Mouse (Mus musculus): ENCODE data around the gene Btg4. TPM values are rescaled to one million over a fixed set of nuclear protein-coding genes. Genes with fewer than 3 reads are reported as not detected.

The Btg4 gene
- total and polyA plus RNA-seq, 2 experiments = not detected

- no peaks in the 10 kb centered on the region; the same call in 1 of the 2 replicates for H3K27me3 ChIP-seq (ENCODE audit: control insufficient read depth, insufficient read depth, low read length)
- H3K4me3 ChIP-seq (ENCODE audit: insufficient read depth, low read depth, low read length) = no peak overlapping the region
These were observed 103.3 kb downstream of the Btg4 start for GRCm38 (mm10) chr9:51163989-51164388.

GRCm38 (mm10) chr9:51165312-51166180 lies 104.8 kb downstream of the Btg4 start, which contains the start of gene Gm32742:
Gm32742 (minus strand) TSS chr9:51165517.
- WGBS = 50% methylated on average over 6 of the region's 6 CpGs
- no peak within 1 kb of the TSS for H3K4me3 ChIP-seq (ENCODE audit: insufficient read depth, low read depth, low read length)
- H3K4me1 ChIP-seq (ENCODE audit: control insufficient read depth, insufficient read depth, low read length) = peaks cover 2% of the 10 kb centered on the region; the same call in 1 of the 2 replicates
- no peaks in the 10 kb centered on the region for H3K79me2 ChIP-seq (ENCODE audit: control insufficient read depth, insufficient read depth, low read length)
- H3K27me3 ChIP-seq (ENCODE audit: control insufficient read depth, insufficient read depth, low read length) = no peaks in the 10 kb centered on the region; the same call in 1 of the 2 replicates
- no peak within 1 kb of the TSS for H3K27ac ChIP-seq (replicated peaks; ENCODE audit: insufficient read depth, low read depth, low read length)
- H3K36me3 ChIP-seq (ENCODE audit: control insufficient read depth, insufficient read depth, low read length) = no peaks in the 10 kb centered on the region
- H3K9ac ChIP-seq (ENCODE audit: low read depth, low read length) = no peak within 1 kb of the TSS
- TF ChIP-seq POLR2A (IDR thresholded peaks at IDR 0.05; ENCODE audit: extremely low read depth, insufficient read depth, low read length) (no peak), CTCF (IDR thresholded peaks at IDR 0.05; ENCODE audit: low read depth, low read length) (no peak)
- no peak for DNase-seq (ENCODE audit: extremely low read depth, low read depth, low spot score)

More at GRCm38 (mm10) chr9:51163989-51164388, 103.3 kb downstream of the Btg4 start:
- no peaks in the 10 kb centered on the region for H3K36me3 ChIP-seq (ENCODE audit: control insufficient read depth, insufficient read depth, low read length)
- TF ChIP-seq CTCF (IDR thresholded peaks at IDR 0.05; ENCODE audit: low read depth, low read length) = no peak
- no peak for TF ChIP-seq POLR2A (IDR thresholded peaks at IDR 0.05; ENCODE audit: extremely low read depth, insufficient read depth, low read length)
- 82% methylated on average over 5 of the region's 5 CpGs for WGBS
- peaks cover 2% of the 10 kb centered on the region; the same call in 1 of the 2 replicates for H3K4me1 ChIP-seq (ENCODE audit: control insufficient read depth, insufficient read depth, low read length)
- H3K9ac ChIP-seq (ENCODE audit: low read depth, low read length) = no peak overlapping the region
- no peak overlapping the region for H3K27ac ChIP-seq (replicated peaks; ENCODE audit: insufficient read depth, low read depth, low read length)
- no peaks in the 10 kb centered on the region for H3K79me2 ChIP-seq (ENCODE audit: control insufficient read depth, insufficient read depth, low read length)
- no peak for DNase-seq (ENCODE audit: extremely low read depth, low read depth, low spot score)

GRCm38 (mm10) chr9:51167954-51168353 lies 107.3 kb downstream of the Btg4 start:
- H3K9ac ChIP-seq (ENCODE audit: low read depth, low read length) = no peak overlapping the region
- peaks cover 2% of the 10 kb centered on the region; the same call in 1 of the 2 replicates for H3K4me1 ChIP-seq (ENCODE audit: control insufficient read depth, insufficient read depth, low read length)
- DNase-seq (ENCODE audit: extremely low read depth, low read depth, low spot score) = peak; percentile 76
- H3K4me3 ChIP-seq (ENCODE audit: insufficient read depth, low read depth, low read length) = no peak overlapping the region
- H3K79me2 ChIP-seq (ENCODE audit: control insufficient read depth, insufficient read depth, low read length) = no peaks in the 10 kb centered on the region
- 23% methylated on average over 11 of the region's 11 CpGs for WGBS
- TF ChIP-seq CTCF (IDR thresholded peaks at IDR 0.05; ENCODE audit: low read depth, low read length) (peak; percentile 25; the same call in 1 of the 2 replicates), POLR2A (IDR thresholded peaks at IDR 0.05; ENCODE audit: extremely low read depth, insufficient read depth, low read length) (no peak)
- no peaks in the 10 kb centered on the region for H3K36me3 ChIP-seq (ENCODE audit: control insufficient read depth, insufficient read depth, low read length)
- no peak overlapping the region for H3K27ac ChIP-seq (replicated peaks; ENCODE audit: insufficient read depth, low read depth, low read length)
- H3K27me3 ChIP-seq (ENCODE audit: control insufficient read depth, insufficient read depth, low read length) = no peaks in the 10 kb centered on the region

DNA sequence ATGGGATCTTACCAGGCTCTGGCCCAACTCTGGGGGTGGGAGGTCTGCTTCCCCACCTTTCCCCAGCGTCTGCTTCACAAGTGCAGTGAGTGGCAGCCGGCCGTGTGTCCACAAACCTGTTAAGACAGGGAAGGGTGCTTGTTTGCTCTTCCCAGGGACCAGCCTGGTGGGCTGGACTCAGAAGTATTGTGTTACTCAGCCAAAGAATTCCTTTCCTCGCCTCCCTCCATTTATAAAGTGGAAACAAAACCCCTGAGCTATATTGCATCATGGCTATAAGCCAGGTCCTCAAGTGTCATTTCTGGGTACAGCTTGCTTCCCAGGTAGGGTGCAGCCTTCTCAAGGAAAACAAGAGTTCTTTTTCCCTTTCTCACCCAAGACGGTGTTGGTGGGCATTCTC lies 108.0 kb downstream of the Btg4 start:
- 70% methylated on average over 5 of the region's 5 CpGs for WGBS
- H3K4me3 ChIP-seq (ENCODE audit: insufficient read depth, low read depth, low read length) = no peak overlapping the region
- no peak overlapping the region for H3K27ac ChIP-seq (replicated peaks; ENCODE audit: insufficient read depth, low read depth, low read length)
- no peak overlapping the region for H3K9ac ChIP-seq (ENCODE audit: low read depth, low read length)
- H3K27me3 ChIP-seq (ENCODE audit: control insufficient read depth, insufficient read depth, low read length) = no peaks in the 10 kb centered on the region
- TF ChIP-seq POLR2A (IDR thresholded peaks at IDR 0.05; ENCODE audit: extremely low read depth, insufficient read depth, low read length) (no peak), CTCF (IDR thresholded peaks at IDR 0.05; ENCODE audit: low read depth, low read length) (no peak)
- DNase-seq (ENCODE audit: extremely low read depth, low read depth, low spot score) = no peak
- H3K36me3 ChIP-seq (ENCODE audit: control insufficient read depth, insufficient read depth, low read length) = no peaks in the 10 kb centered on the region
- peaks cover 2% of the 10 kb centered on the region; the same call in 1 of the 2 replicates for H3K4me1 ChIP-seq (ENCODE audit: control insufficient read depth, insufficient read depth, low read length)
- H3K79me2 ChIP-seq (ENCODE audit: control insufficient read depth, insufficient read depth, low read length) = no peaks in the 10 kb centered on the region

DNA sequence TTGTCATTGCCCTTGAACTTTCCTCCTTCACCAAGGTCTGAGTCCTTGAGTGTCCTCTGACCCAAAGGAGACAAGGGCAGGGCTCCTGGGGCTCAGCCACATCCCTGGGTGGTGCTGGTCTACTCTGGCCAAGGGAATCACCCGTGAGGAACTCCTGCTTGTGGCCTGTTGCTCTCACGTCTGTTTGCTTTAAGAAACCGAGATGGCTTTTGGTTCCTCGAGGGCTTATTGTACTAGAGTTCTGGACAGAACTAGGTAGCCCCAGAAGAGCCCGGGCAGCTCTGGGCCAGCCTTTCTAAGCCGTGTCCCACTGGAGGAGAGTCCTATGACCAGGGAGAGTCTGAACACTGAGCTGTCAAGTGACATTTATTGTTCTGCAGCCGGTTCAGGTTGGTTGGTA lies 108.4 kb downstream of the Btg4 start:
- Histone ChIP-seq H3K9ac (ENCODE audit: low read depth, low read length) (no peak overlapping the region), H3K79me2 (ENCODE audit: control insufficient read depth, insufficient read depth, low read length) (no peaks in the 10 kb centered on the region)
- 82% methylated on average over 7 of the region's 7 CpGs for WGBS

More for the DNA sequence above, 108.4 kb downstream of the Btg4 start:
- TF ChIP-seq CTCF (IDR thresholded peaks at IDR 0.05; ENCODE audit: low read depth, low read length) (no peak), POLR2A (IDR thresholded peaks at IDR 0.05; ENCODE audit: extremely low read depth, insufficient read depth, low read length) (no peak)
- DNase-seq (ENCODE audit: extremely low read depth, low read depth, low spot score) = no peak
- Histone ChIP-seq H3K4me3 (ENCODE audit: insufficient read depth, low read depth, low read length) (no peak overlapping the region), H3K36me3 (ENCODE audit: control insufficient read depth, insufficient read depth, low read length) (no peaks in the 10 kb centered on the region), H3K27me3 (ENCODE audit: control insufficient read depth, insufficient read depth, low read length) (no peaks in the 10 kb centered on the region), H3K4me1 (ENCODE audit: control insufficient read depth, insufficient read depth, low read length) (peaks cover 2% of the 10 kb centered on the region; the same call in 1 of the 2 replicates), H3K27ac (replicated peaks; ENCODE audit: insufficient read depth, low read depth, low read length) (no peak overlapping the region)

Other genes with a start within 250 kb of the Btg4 start
- 10.3 and 10.8 TPM in 2 replicates for gene Ppp2r1b, start 215.6 kb upstream of the Btg4 start, total RNA-seq (2014; rRNA removed)
- gene Ppp2r1b, start 215.6 kb upstream of the Btg4 start, polyA plus RNA-seq (2012; rRNA removed) = 5.2 and 6.5 TPM in 2 replicates
- gene Sik2, start 51.8 kb upstream of the Btg4 start, total RNA-seq (2014; rRNA removed) = 8.5 and 8.7 TPM in 2 replicates
- 6.3 and 6.4 TPM in 2 replicates for gene Sik2, start 51.8 kb upstream of the Btg4 start, polyA plus RNA-seq (2012; rRNA removed)
- gene Layn, start 16.2 kb downstream of the Btg4 start, total RNA-seq (2014; rRNA removed) = 0.87 and 1.4 TPM in 2 replicates
- 0.25 and 0.55 TPM in 2 replicates for gene Layn, start 16.2 kb downstream of the Btg4 start, polyA plus RNA-seq (2012; rRNA removed)
- gene 4833427G06Rik, start 41.2 kb downstream of the Btg4 start, total RNA-seq (2014; rRNA removed) = not detected in 2 replicates
- gene 4833427G06Rik, start 41.2 kb downstream of the Btg4 start, polyA plus RNA-seq (2012; rRNA removed) = not detected in 2 replicates
- gene Gm32742, start 104.6 kb downstream of the Btg4 start, total RNA-seq (2014; rRNA removed) = under 0.01 TPM in 1 of 2 replicates, not detected in the other
- gene Gm32742, start 104.6 kb downstream of the Btg4 start, polyA plus RNA-seq (2012; rRNA removed) = not detected in 2 replicates
- 0.37 and 1.0 TPM in 2 replicates for gene Pou2af1, start 152.8 kb downstream of the Btg4 start, total RNA-seq (2014; rRNA removed)
- 0.63 and 0.78 TPM in 2 replicates for gene Pou2af1, start 152.8 kb downstream of the Btg4 start, polyA plus RNA-seq (2012; rRNA removed)
- gene Colca2, start 217.7 kb downstream of the Btg4 start, total RNA-seq (2014; rRNA removed) = 0.07 and 0.09 TPM in 2 replicates
- 0.09 and 0.45 TPM in 2 replicates for gene Colca2, start 217.7 kb downstream of the Btg4 start, polyA plus RNA-seq (2012; rRNA removed)

Measured in liver, adult 2 months (tissue).